Mouse (Mus musculus): ENCODE results near the gene Metap1. TPM values are rescaled to one million over a fixed set of nuclear protein-coding genes. Genes with fewer than 3 reads are reported as not detected.

Metap1 gene
- total RNA-seq (2023) = 10 to 100 TPM; 22.7 to 25.2 TPM

DNA sequence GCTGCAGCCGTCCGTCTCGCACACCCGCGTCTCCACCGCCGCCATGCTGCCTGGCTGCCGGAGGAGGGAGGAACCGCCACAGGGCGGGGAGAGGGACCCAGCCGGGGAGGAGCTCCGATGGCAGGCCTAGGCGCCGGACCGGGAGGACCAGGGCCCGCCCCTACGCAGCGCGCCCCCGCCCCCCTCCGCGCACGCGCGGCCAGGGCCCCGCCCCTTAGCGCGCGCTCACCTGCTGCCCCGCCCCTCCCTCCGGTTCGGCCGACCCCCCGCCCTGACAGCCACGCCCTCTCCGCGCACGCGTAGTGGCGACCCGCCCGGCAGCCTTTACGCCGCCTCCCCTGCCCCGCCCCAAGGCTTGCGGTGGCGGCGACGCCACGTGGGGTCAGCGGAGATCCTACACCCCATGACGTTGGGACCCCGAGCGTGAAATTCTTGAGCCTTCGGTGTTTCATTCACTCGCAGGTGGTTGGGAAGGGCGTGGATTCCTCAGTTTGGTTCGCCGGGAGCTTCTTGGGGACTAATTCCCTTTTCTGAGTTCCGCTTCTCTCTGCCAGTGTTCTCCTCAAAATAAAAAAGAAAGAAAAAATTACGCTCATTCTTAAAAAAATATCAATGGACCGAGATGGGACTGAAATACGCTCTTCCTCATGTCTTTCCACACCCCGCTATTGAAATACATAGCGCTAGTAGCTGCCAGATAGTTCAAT, at the start of gene Metap1:
TSS of gene Metap1 (minus strand) at position 189 of the 707 bp plus-strand sequence.

DNA sequence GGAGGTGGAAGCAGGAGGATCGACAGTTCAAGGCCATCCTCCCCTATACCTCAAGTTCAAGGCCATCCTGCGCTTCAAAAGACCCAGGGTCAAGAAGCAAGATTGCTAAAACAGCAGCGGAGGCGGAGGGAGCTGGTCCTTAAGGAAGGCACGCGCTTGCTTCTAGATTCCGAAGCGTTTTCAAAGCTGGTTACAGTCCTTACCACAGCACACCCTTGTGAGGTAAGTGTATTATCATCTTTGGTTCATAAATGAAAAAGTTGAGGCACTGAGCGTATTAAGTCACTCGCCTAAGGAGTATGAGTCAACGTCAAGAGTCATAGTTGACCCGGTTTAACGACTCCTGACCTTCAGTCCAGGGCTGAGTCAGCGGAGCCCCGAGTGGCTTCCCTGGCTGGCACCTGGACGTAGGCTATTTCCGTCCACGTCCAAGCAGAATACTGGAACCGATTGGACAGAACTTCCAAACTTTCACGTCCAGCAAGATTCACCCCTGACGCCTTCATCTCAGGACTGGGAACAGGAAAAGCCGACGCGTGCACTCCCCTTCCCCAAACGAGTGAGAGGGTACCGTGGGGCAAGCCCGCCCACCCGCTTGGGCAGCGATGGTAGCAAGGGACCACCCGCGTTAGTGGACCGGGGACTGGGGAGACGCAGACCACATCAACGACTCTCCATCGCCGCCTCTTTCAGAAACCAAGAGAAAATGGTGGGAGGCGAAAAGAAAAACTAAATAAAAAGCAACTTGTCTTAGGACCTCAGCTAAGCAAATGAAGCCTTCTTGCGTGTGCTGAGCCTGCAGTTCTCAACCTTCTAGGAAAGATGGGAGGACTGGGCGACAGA, 37.0 kb upstream of the Metap1 start, which contains the start of gene Eif4e:
TSS of gene Eif4e (plus strand) at position 107 of the 843 bp plus-strand sequence.

DNA sequence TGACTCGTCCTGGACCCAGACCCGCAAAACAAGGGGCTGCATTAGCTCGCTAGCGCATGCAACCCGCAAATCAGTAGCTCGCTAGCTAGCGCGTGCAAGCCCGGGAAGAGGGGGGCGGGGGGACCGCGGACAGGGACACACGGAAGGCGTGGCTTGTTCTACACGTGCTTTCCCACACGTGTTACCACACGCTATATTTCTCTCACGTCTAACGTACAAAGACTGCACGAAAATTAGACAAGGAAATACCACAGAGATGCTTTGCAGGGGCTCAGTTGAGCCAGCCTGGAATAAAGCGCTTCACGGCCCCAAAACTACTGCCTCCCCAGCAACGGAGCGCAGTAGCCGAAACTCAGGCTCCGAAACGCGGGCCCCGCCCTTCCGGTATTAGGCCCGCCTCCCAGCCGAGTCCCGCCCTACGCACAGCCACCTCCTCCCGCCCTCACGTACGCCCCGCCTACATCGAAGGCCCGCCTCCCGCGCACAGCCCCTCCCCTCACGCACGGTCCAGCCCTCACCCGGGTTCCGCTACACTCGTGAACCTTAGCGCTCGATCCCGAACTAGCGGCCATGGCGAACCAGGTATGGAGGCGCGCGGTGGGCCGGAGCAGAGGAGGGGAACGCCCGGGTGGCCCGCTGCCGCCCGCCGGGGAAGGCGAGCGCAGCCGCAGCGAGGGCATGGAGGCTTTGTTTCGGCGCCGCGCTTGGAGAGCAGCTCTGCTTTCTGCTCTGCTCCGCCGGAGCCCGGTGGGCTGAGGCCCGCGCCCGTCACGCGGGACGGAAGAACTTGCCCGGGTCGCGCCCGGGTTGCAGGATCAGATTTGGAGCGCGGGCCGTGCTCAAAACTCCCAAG, 46.5 kb downstream of the Metap1 start, which contains the start of gene Adh5:
TSS of gene Adh5 (plus strand) at position 482 of the 853 bp plus-strand sequence.

DNA sequence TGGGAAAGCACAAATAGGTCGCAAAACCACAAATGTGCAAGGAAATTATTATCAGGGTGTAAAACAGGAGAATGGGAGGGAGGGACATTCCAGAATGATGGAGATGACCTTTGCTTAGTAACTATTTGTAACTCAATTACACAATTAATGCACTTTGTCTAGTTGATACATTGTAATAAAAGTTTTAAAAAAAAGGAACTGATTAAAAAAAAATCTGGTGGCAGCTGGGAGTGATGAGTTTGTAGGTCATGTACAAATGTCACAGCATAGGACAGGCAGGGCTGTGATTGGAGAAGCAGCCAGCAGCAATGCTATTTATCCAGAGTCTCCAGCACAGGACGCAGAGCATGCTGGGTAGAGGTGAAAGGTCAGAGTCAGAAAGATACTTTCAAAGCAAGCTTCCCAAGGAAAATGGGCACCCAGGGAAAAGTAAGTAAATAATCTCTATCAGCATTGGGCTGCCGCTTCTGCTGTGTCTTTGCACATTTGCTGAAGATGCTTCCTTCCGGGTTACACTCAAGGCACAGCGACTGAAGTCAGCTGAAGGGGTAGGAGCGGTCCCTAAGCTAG, 74.1 kb downstream of the Metap1 start, which contains the start of gene Adh4:
TSS of gene Adh4 (plus strand) at position 346 of the 570 bp plus-strand sequence.

Other genes with a start within 250 kb of the Metap1 start
- not detected for gene Adh1, start 228.5 kb downstream of the Metap1 start, total RNA-seq (2023)
- not detected for gene Adh6a, start 176.2 kb downstream of the Metap1 start, total RNA-seq (2023)
- gene Adh6b, start 147.7 kb downstream of the Metap1 start, total RNA-seq (2023) = not detected
- gene Adh4, start 74.0 kb downstream of the Metap1 start, total RNA-seq (2023) = not detected
- 10 to 100 TPM; 43.9 to 47.6 TPM for gene Adh5, start 46.4 kb downstream of the Metap1 start, total RNA-seq (2023)
- 10 to 100 TPM; 57.7 to 61.9 TPM for gene Eif4e, start 36.7 kb upstream of the Metap1 start, total RNA-seq (2023)